Mouse (Mus musculus) skeletal muscle tissue, adult 2 months (tissue): Measurements from ENCODE around the gene Tmem236.
"Not testable (repeated sequence)": the region's sequence is repeated elsewhere in the genome, so short reads cannot be mapped to it uniquely, and the experiment has no call there.

Experiments
- DNase-seq: peaks from one replicate; pipeline ENCODE4 v3.0.0-alpha.2; 2012; ENCODE audit warnings: low read depth, low spot score

Tmem236 gene

GRCm38 (mm10) chr2:14192046-14192445, 17.7 kb downstream of the Tmem236 start:
- DNase-seq, result peak; percentile 19

- DNase-seq, result not testable (repeated sequence)
Measured at GRCm38 (mm10) chr2:14198325-14198903, 24.1 kb downstream of the Tmem236 start.

GRCm38 (mm10) chr2:14199621-14200020, 25.3 kb downstream of the Tmem236 start:
- peak; percentile 96 for DNase-seq

GRCm38 (mm10) chr2:14200879-14201445, 26.6 kb downstream of the Tmem236 start:
- DNase-seq, result not testable (repeated sequence)

GRCm38 (mm10) chr2:14204308-14204707, 30.0 kb downstream of the Tmem236 start:
- DNase-seq, result no peak

- DNase-seq, result no peak
Measured at GRCm38 (mm10) chr2:14206798-14207197, 32.5 kb downstream of the Tmem236 start.

GRCm38 (mm10) chr2:14210731-14211130, 36.4 kb downstream of the Tmem236 start:
- DNase-seq, result no peak

- DNase-seq, result no peak
Measured at GRCm38 (mm10) chr2:14211606-14212005, 37.3 kb downstream of the Tmem236 start.

- DNase-seq, result no peak
Measured at GRCm38 (mm10) chr2:14214764-14215163, 40.4 kb downstream of the Tmem236 start.

GRCm38 (mm10) chr2:14216653-14217052, 42.3 kb downstream of the Tmem236 start:
- DNase-seq, result no peak

GRCm38 (mm10) chr2:14218126-14218525, 43.8 kb downstream of the Tmem236 start:
- DNase-seq, result no peak

GRCm38 (mm10) chr2:14224387-14224786, 50.1 kb downstream of the Tmem236 start:
- DNase-seq, result no peak

GRCm38 (mm10) chr2:14228495-14228894, 54.2 kb downstream of the Tmem236 start:
- DNase-seq, result no peak

GRCm38 (mm10) chr2:14229149-14229548, 54.8 kb downstream of the Tmem236 start, which contains the start of gene Mrc1:
Gene Mrc1 (plus strand): TSS chr2:14229392.
- no peak for DNase-seq

- no peak for DNase-seq
Measured at GRCm38 (mm10) chr2:14229979-14230378, 55.7 kb downstream of the Tmem236 start.

GRCm38 (mm10) chr2:14232897-14233296, 58.6 kb downstream of the Tmem236 start:
- no peak for DNase-seq

GRCm38 (mm10) chr2:14233983-14234382, 59.7 kb downstream of the Tmem236 start:
- no peak for DNase-seq

GRCm38 (mm10) chr2:14235319-14235718, 61.0 kb downstream of the Tmem236 start:
- DNase-seq, result no peak

GRCm38 (mm10) chr2:14236920-14237319, 62.6 kb downstream of the Tmem236 start:
- DNase-seq, result no peak

- peak; percentile 40 for DNase-seq
Measured at GRCm38 (mm10) chr2:14237723-14238122, 63.4 kb downstream of the Tmem236 start.

- no peak for DNase-seq
Measured at GRCm38 (mm10) chr2:14239151-14239550, 64.8 kb downstream of the Tmem236 start.

GRCm38 (mm10) chr2:14244157-14244556, 69.8 kb downstream of the Tmem236 start:
- no peak for DNase-seq

- no peak for DNase-seq
Measured at GRCm38 (mm10) chr2:14244668-14245067, 70.3 kb downstream of the Tmem236 start.
